Mouse (Mus musculus): ENCODE data around the gene Mical3. TPM values are rescaled to one million over a fixed set of nuclear protein-coding genes. Genes with fewer than 3 reads are reported as not detected.
A peak's percentile ranks its signal among the peaks of the same experiment; 100 is the strongest.

Mical3 gene
- polyA plus RNA-seq, 1 experiment from 2014 or later: 6.7 TPM

DNA sequence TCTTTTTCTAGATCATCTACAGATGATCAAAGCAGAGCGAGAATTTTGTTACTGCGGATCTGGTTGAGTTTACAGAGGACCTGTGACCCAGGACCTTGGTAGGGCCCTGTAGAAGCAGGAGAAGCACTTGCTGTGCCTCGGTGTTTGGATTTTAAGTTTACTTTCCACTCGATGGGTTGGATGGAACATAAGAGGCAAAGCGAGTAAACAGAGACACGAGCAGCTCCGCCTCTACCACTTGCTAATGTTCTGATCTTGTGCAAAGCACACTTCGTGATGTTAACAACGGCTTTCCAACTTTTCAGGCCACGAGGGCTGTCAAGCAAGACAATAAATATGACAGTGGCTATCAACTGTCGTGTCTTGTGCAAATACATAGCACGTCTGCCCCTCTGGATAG lies 31.8 kb upstream of the Mical3 start:
- no peaks in the 10 kb centered on the region for H3K9me3 ChIP-seq
- H3K27me3 ChIP-seq (replicated peaks): no peaks in the 10 kb centered on the region
- no peak overlapping the region for H3K4me2 ChIP-seq (replicated peaks)
- no peak overlapping the region for H3K27ac ChIP-seq
- H3K9ac ChIP-seq: no peak overlapping the region
- H3K4me3 ChIP-seq (replicated peaks): no peak overlapping the region
- ATAC-seq: no peak
- WGBS: 58% methylated on average over 12 of the region's 12 CpGs
- H3K36me3 ChIP-seq: no peaks in the 10 kb centered on the region
- H3K4me1 ChIP-seq (replicated peaks): peaks cover 22% of the 10 kb centered on the region

DNA sequence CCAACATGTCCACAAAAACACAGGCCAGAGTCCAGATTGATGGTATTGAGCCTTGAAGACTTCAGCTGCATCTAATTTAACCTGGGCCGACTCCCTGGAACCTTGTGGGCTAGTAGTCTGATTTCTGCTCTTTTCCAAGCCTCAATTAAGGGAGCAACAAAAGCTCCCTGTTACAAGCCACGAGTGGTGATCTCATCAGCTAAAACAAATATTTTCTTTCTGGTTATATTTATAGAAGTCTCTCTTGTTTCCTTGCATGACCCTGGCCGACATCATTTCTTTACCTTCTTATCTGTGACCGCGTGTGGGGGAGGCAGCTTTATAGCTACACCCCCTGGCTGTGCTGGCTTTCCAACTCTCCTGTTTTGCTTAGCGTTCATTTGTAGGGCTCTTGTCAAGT lies 29.3 kb upstream of the Mical3 start:
- WGBS: 32% methylated on average over 6 of the region's 6 CpGs
- H3K9ac ChIP-seq: no peak overlapping the region
- H3K27ac ChIP-seq: no peak overlapping the region
- H3K36me3 ChIP-seq: no peaks in the 10 kb centered on the region
- no peaks in the 10 kb centered on the region for H3K27me3 ChIP-seq (replicated peaks)
- no peak overlapping the region for H3K4me3 ChIP-seq (replicated peaks)
- H3K4me1 ChIP-seq (replicated peaks): peaks cover 9% of the 10 kb centered on the region; the same call in 1 of the 2 replicates
- ATAC-seq: peak; percentile 26; the same call in 1 of the 2 replicates
- no peak overlapping the region for H3K4me2 ChIP-seq (replicated peaks)
- H3K9me3 ChIP-seq: no peaks in the 10 kb centered on the region

DNA sequence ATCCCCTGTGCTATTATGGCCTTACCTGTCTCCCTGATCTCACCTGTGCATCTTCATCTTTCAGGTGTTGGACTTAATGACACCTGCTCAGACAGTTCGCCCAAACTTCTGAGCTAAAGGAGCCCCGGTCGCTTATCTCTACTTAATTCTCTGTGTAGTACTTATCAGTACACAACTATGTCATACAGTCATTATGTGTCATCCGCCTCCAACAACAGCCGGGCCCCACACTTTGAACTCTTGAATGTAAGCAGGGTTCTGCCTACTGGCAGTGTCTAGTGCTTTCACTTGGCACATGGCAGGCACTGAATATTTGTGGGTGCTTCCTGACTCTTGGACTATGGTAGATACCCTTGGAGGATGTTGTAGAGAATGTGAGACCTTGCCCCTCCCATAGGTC lies 28.8 kb upstream of the Mical3 start:
- H3K4me1 ChIP-seq (replicated peaks): peaks cover 9% of the 10 kb centered on the region; the same call in 1 of the 2 replicates
- no peak overlapping the region for H3K27ac ChIP-seq
- no peak overlapping the region for H3K9ac ChIP-seq
- H3K27me3 ChIP-seq (replicated peaks): no peaks in the 10 kb centered on the region
- peak; percentile 63 for ATAC-seq
- no peaks in the 10 kb centered on the region for H3K36me3 ChIP-seq
- no peaks in the 10 kb centered on the region for H3K9me3 ChIP-seq
- no peak overlapping the region for H3K4me3 ChIP-seq (replicated peaks)
- 68% methylated on average over 5 of the region's 5 CpGs for WGBS
- H3K4me2 ChIP-seq (replicated peaks): no peak overlapping the region

DNA sequence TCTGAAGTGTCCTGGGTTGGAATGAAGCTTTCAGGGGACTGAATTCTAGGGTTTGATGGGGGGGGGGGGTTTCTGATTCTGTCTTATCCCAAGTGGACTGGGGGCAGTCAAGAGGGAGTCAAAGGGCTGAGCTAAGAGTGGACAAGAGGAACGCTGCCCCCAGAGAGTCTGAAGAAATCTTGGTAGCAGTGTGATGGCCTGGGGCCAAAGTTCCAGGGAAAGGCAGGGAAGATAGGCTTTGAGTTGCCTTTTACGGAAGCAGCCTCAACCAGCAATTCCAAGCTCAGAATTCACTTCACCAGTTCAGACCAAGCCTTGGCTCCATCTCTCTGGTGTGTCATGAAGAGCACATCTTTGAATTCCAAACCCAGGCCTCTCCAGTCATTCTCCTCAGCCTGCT lies 25.2 kb upstream of the Mical3 start:
- Histone ChIP-seq H3K27me3 (replicated peaks) (no peaks in the 10 kb centered on the region), H3K27ac (no peak overlapping the region), H3K9me3 (no peaks in the 10 kb centered on the region), H3K36me3 (no peaks in the 10 kb centered on the region), H3K9ac (no peak overlapping the region), H3K4me1 (replicated peaks) (peaks cover 16% of the 10 kb centered on the region), H3K4me2 (replicated peaks) (no peak overlapping the region), H3K4me3 (replicated peaks) (no peak overlapping the region)
- 61% methylated on average over 2 of the region's 2 CpGs for WGBS
- ATAC-seq: no peak

DNA sequence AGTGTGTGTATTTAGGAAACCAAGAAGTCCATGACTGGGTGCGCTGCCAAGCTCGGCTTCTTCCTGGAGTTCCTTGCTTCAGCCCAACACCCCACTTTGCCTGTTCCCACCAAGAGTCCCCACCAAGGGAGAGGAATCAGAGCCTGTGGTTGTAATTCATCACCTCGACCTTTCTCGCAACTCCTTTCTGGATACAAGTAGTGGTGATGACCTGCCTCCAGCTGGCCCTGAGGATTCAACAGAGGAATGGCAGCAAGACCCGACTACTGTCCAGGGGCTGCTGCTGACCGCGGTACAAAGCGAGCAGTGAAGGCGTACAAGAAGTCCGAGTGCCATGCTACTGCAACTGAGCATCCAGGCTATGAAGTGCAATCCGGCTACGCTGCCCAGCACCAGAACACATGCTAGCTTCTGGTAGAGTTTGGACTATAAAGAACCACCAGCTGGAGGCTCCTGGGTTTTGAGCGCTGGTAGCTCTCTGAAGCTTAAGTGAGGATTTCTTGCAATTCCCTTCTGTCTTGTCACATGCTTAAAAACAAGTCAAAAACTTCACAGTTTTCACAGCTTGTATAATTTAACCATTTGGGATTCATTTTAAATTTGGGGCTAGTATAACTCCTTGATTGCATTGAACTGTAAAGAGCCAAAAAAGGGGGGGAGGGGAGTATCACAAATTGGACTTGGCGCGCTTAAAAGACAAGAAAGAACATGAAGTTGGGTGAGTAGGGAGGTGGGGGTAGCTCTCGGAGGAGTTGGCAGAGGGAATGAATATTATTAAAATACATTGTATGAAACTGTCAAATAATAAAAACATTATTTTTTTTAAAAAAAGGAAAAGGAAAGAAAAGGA lies 23.9 kb upstream of the Mical3 start:
- no peaks in the 10 kb centered on the region for H3K9me3 ChIP-seq
- no peak for ATAC-seq
- H3K9ac ChIP-seq: no peak overlapping the region
- H3K36me3 ChIP-seq: no peaks in the 10 kb centered on the region
- H3K4me2 ChIP-seq (replicated peaks): no peak overlapping the region
- H3K4me3 ChIP-seq (replicated peaks): no peak overlapping the region
- WGBS: 83% methylated on average over 16 of the region's 16 CpGs
- H3K4me1 ChIP-seq (replicated peaks): peaks cover 7% of the 10 kb centered on the region
- no peak overlapping the region for H3K27ac ChIP-seq
- H3K27me3 ChIP-seq (replicated peaks): no peaks in the 10 kb centered on the region

DNA sequence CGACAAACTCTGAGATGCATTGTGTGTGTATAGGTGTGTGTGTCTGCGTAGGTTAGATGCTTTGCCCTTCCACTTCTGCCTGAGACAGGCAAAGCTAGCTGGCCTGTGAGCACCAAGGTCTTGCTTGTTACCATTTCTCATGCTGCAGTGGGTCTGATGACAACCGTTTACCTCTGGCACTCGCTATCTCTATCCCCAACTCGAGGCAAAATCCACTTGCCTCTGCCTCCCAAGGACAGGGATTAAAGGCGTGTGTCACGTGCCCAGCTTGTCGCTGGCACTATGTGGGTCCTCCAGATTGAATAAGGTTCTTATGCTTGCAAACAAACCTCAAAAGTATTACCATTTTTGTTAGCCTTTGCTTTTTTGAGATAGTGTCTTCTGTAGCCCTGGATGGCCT lies 22.4 kb upstream of the Mical3 start:
- Histone ChIP-seq H3K4me2 (replicated peaks) (no peak overlapping the region), H3K36me3 (no peaks in the 10 kb centered on the region), H3K9ac (no peak overlapping the region), H3K4me1 (replicated peaks) (peaks cover 7% of the 10 kb centered on the region), H3K27ac (no peak overlapping the region), H3K27me3 (replicated peaks) (no peaks in the 10 kb centered on the region), H3K4me3 (replicated peaks) (no peak overlapping the region), H3K9me3 (no peaks in the 10 kb centered on the region)
- 73% methylated on average over 8 of the region's 8 CpGs for WGBS
- ATAC-seq: no peak

DNA sequence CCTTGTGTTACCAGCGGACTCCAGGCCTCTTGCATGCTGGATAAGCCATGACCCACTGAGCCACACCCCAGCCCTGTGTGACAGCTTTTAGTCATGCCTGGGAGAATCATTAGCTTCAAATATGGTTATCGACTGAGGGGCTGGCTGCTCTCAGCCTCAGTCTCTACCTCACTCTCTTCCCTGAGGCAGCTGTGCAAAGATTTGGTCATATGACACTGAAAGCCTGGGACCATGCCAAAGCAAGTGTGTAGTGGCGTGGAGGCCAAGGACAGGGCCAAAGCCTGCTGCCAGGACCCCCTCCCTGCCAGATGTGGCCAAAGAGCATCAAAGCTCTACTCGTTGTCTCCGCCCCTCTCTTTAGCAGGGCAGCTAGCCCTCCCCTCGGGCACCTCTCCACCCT lies 20.9 kb upstream of the Mical3 start:
- H3K9me3 ChIP-seq: no peaks in the 10 kb centered on the region
- no peaks in the 10 kb centered on the region for H3K27me3 ChIP-seq (replicated peaks)
- H3K27ac ChIP-seq: no peak overlapping the region
- 40% methylated on average over 6 of the region's 6 CpGs for WGBS
- no peaks in the 10 kb centered on the region for H3K36me3 ChIP-seq
- peaks cover 13% of the 10 kb centered on the region for H3K4me1 ChIP-seq (replicated peaks)
- peak; percentile 74 for ATAC-seq
- no peak overlapping the region for H3K9ac ChIP-seq
- no peak overlapping the region for H3K4me3 ChIP-seq (replicated peaks)
- H3K4me2 ChIP-seq (replicated peaks): no peak overlapping the region

DNA sequence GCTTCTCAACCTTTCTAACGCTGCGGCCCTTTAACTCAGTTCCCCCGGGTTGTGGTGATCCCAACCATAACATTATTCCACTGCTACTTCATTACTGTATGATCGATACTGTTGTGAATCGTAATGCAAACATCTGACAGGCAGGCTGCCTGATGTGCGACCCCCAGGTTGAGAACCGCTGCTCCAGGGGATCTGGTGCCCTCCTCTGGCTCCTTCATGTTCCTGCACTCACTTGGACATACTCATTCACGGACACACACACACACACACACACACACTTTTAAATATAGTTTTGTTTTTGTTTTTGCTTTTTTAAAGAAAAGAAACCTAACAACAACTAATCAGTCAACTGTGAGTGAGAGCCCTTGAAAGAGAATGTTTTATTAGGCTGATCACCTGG lies 19.3 kb upstream of the Mical3 start:
- Histone ChIP-seq H3K9ac (no peak overlapping the region), H3K4me3 (replicated peaks) (no peak overlapping the region), H3K4me1 (replicated peaks) (peaks cover 14% of the 10 kb centered on the region), H3K27me3 (replicated peaks) (no peaks in the 10 kb centered on the region), H3K4me2 (replicated peaks) (no peak overlapping the region), H3K27ac (no peak overlapping the region), H3K36me3 (no peaks in the 10 kb centered on the region), H3K9me3 (no peaks in the 10 kb centered on the region)
- WGBS: 96% methylated on average over 8 of the region's 8 CpGs
- ATAC-seq: no peak

DNA sequence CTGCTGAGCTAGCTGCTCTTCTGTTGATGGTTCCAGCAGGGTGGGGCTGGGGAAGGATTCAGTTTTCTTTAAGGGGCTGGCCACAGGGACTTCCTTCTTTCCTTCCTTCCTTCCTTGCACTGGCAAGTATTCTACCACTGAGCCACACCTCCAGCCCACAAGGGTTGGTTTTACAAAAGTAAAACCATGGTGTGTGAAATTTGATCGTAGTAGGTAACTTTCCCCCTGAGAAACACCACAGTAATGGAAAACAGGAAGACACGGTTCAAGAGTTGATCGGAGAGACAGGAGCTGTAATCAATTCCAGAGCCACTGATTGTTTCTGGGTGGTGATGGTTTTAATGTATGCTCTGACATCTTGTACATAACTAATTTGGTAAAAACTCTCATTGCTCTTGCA lies 18.6 kb upstream of the Mical3 start:
- 79% methylated on average over 3 of the region's 3 CpGs for WGBS
- H3K27me3 ChIP-seq (replicated peaks): no peaks in the 10 kb centered on the region
- no peak for ATAC-seq
- no peaks in the 10 kb centered on the region for H3K9me3 ChIP-seq
- no peak overlapping the region for H3K9ac ChIP-seq
- H3K27ac ChIP-seq: no peak overlapping the region
- H3K4me2 ChIP-seq (replicated peaks): no peak overlapping the region
- H3K4me3 ChIP-seq (replicated peaks): no peak overlapping the region
- no peaks in the 10 kb centered on the region for H3K36me3 ChIP-seq
- H3K4me1 ChIP-seq (replicated peaks): peaks cover 14% of the 10 kb centered on the region

DNA sequence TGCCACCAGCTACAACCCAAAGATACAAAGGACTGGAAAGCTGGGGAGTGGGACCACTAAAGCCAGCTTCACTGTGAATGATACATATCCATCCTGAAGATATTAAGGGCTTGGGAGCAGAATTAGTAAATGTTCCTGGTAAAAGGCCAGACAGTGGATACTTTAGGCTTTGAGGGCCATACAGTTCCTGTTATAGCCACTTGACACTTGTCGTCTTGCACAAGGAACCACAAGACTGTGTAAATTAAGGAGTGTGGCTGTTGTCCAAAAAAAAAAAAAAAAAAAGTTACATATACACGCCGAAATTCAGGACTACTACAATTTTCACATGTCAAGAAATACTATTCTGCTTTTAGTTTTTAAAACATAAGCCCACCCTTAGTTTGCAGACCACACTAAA lies 17.6 kb upstream of the Mical3 start:
- no peak overlapping the region for H3K4me3 ChIP-seq (replicated peaks)
- no peak overlapping the region for H3K4me2 ChIP-seq (replicated peaks)
- H3K36me3 ChIP-seq: no peaks in the 10 kb centered on the region
- no peak for ATAC-seq
- no peak overlapping the region for H3K27ac ChIP-seq
- no peak overlapping the region for H3K9ac ChIP-seq
- H3K4me1 ChIP-seq (replicated peaks): peaks cover 22% of the 10 kb centered on the region
- H3K9me3 ChIP-seq: no peaks in the 10 kb centered on the region
- no peaks in the 10 kb centered on the region for H3K27me3 ChIP-seq (replicated peaks)
- WGBS: 34% methylated on average over 3 of the region's 3 CpGs

DNA sequence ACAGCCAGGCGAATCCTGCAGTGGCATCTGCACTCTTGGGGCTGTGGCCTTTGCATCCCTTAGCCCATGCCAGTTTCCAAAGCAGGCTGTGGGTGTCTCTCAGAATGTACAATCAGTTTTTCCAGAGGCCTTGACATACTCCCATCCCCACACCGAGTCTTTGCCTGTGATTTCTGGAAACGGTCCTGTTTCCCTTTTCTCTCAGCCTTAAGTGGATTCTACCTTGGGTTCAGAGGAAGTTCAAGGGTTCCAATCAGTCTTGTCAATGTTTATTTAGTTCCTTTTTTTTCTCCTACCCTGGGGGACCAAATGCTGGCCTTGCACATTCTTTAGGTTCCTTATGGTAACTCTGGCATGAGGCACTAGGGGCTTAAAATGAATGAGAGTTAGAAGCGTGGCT lies 16.0 kb upstream of the Mical3 start:
- 34% methylated on average over 4 of the region's 4 CpGs for WGBS
- H3K36me3 ChIP-seq: no peaks in the 10 kb centered on the region
- no peak overlapping the region for H3K4me3 ChIP-seq (replicated peaks)
- peaks cover 18% of the 10 kb centered on the region for H3K4me1 ChIP-seq (replicated peaks)
- H3K27me3 ChIP-seq (replicated peaks): no peaks in the 10 kb centered on the region
- H3K9me3 ChIP-seq: no peaks in the 10 kb centered on the region
- H3K9ac ChIP-seq: no peak overlapping the region
- H3K4me2 ChIP-seq (replicated peaks): no peak overlapping the region
- no peak overlapping the region for H3K27ac ChIP-seq
- no peak for ATAC-seq

DNA sequence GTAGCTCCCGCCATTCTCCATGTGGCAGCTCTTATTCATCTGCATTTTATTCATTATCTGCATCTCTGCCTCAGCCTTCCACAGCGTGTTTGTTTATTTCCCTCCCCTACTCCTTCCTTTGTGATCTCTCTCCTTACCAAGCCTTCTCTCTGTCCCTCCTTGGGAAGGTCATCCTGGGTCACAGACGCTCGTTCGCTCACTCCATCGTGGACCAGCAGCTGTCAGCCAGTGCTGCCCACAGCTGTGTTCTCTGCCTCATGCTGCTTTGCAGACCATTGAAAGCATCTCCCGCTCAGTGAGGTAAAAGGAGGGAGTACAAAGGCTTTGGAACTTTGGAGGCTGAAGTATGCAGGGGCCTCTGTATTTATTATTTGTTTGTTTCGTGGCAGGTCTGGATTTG lies 15.1 kb upstream of the Mical3 start:
- Histone ChIP-seq H3K9me3 (no peaks in the 10 kb centered on the region), H3K4me1 (replicated peaks) (peaks cover 15% of the 10 kb centered on the region), H3K4me3 (replicated peaks) (no peak overlapping the region), H3K27me3 (replicated peaks) (no peaks in the 10 kb centered on the region), H3K4me2 (replicated peaks) (no peak overlapping the region), H3K9ac (no peak overlapping the region), H3K27ac (no peak overlapping the region), H3K36me3 (no peaks in the 10 kb centered on the region)
- no peak for ATAC-seq
- WGBS: 56% methylated on average over 8 of the region's 8 CpGs

DNA sequence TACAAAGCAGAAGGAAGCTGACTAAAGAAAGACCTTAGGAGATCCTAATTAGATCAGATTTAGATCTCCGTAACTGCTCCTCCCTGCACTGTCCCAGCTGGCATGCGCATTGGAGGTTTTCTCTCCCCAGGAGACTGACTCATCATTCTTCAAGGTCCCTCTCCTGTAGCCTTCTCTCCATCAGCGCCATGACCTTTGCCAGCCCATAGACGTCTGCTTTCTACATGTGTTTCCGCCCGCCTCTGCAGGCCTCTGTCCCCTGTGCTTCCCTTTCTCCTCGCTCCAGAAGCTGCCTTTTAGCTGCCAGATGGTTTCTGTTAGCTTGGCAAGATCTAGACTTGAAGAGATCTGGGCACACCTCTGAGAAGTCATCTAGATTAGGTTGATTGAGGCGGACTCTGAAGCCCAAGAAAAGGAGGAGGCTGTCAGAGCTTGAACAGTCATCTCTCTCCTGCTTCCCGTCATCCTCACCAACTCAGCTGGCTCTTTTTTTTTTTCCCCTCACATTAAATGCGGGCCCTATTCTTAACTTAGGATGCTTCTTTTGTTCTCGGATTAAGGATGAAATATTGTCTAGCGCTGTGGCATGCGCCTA lies 14.3 kb upstream of the Mical3 start:
- Histone ChIP-seq H3K27ac (no peak overlapping the region), H3K27me3 (replicated peaks) (no peaks in the 10 kb centered on the region), H3K4me3 (replicated peaks) (no peak overlapping the region), H3K4me2 (replicated peaks) (no peak overlapping the region), H3K9ac (no peak overlapping the region), H3K9me3 (no peaks in the 10 kb centered on the region), H3K4me1 (replicated peaks) (peaks cover 15% of the 10 kb centered on the region), H3K36me3 (no peaks in the 10 kb centered on the region)
- ATAC-seq: no peak
- 73% methylated on average over 13 of the region's 13 CpGs for WGBS
